Mouse (Mus musculus) lung, postnatal 0 days (tissue): ENCODE data around the gene Zfp579. TPM values are rescaled to one million over a fixed set of nuclear protein-coding genes. Genes with fewer than 3 reads are reported as not detected.

ENCODE experiments used
- ATAC-seq: fragments of 200-750 bp; cut with Nextera tagmentation; 2 replicates; pipeline ENCODE4 v1.8.0; 2017; ENCODE audit warnings: moderate library complexity
- DNase-seq: peaks from one replicate; pipeline ENCODE4 v3.0.0-alpha.2; 2016; ENCODE audit warnings: low spot score
- H3K27ac ChIP-seq: fragments of 300-500 bp; sonication (generic); 2 replicates; pipeline ENCODE4 v1.5.1; 2014; ENCODE audit warnings: antibody characterized with exemption, mild to moderate bottlenecking, low read length, mixed read lengths
- H3K27me3 ChIP-seq: fragments of 300-500 bp; sonication (generic); replicated peaks from 2 replicates; pipeline ENCODE4 v1.6.1; 2014; ENCODE audit warnings: low read length, mixed read lengths; ENCODE audit not compliant: insufficient read depth
- H3K36me3 ChIP-seq: fragments of 300-500 bp; sonication (generic); 2 replicates; pipeline ENCODE4 v1.6.1; 2014; ENCODE audit warnings: low read length, mixed read lengths; ENCODE audit not compliant: insufficient read depth
- H3K4me1 ChIP-seq: fragments of 300-500 bp; sonication (generic); 2 replicates; pipeline ENCODE4 v1.6.1; 2014; ENCODE audit warnings: antibody characterized with exemption, low read depth, low read length, mixed read lengths; ENCODE audit not compliant: insufficient read depth
- H3K4me2 ChIP-seq: fragments of 300-500 bp; sonication (generic); replicated peaks from 2 replicates; pipeline ENCODE4 v1.6.1; 2014; ENCODE audit warnings: low read depth, mild to moderate bottlenecking, low read length, moderate library complexity, mixed read lengths
- H3K4me3 ChIP-seq: fragments of 300-500 bp; sonication (generic); 2 replicates; pipeline ENCODE4 v1.5.1; 2014; ENCODE audit warnings: low read depth, low read length
- H3K9ac ChIP-seq: fragments of 300-500 bp; sonication (generic); replicated peaks from 2 replicates; pipeline ENCODE4 v1.6.1; 2014; ENCODE audit warnings: low read depth, mild to moderate bottlenecking
- H3K9me3 ChIP-seq: fragments of 300-500 bp; sonication (generic); 2 replicates; pipeline ENCODE4 v1.6.1; 2016; ENCODE audit warnings: low read length, mixed read lengths
- CTCF ChIP-seq: IDR thresholded peaks from 2 replicates; pipeline ENCODE4 v1.5.1; 2016; ENCODE audit warnings: antibody characterized with exemption, mild to moderate bottlenecking
- EP300 ChIP-seq: IDR thresholded peaks from 2 replicates; pipeline ENCODE4 v1.6.1; 2016; ENCODE audit warnings: antibody characterized with exemption, mild to moderate bottlenecking, control low read depth
- WGBS: fragments of 180-500 bp; shearing (Covaris S2); extraction: QIAGEN DNeasy Blood & Tissue Kit; methylation state at CpG from one replicate; pipeline ENCODE4 v1.1.7; 2014; 5-methylcytosine and 5-hydroxymethylcytosine counted together
- polyA plus RNA-seq: library from polyadenylated mRNA; unstranded; fragments of >200 nt; fragmentation: Nextera tagmentation; extraction: Ambion mirVana; gene quantifications from 2 replicates; pipeline ENCODE4 v1.2.1, GENCODE M21; 2015

Zfp579 gene
- polyA plus RNA-seq, 1 experiment from 2014 or later, result 30.6 TPM

- Histone ChIP-seq H3K4me2 (no peak overlapping the region), H3K9ac (no peak overlapping the region), H3K27me3 (no peaks in the 10 kb centered on the region), H3K4me3 (no peak overlapping the region), H3K4me1 (no peaks in the 10 kb centered on the region), H3K27ac (peak overlapping the region; percentile 84), H3K9me3 (no peaks in the 10 kb centered on the region), H3K36me3 (no peaks in the 10 kb centered on the region)
- 13% methylated on average over 7 of the region's 7 CpGs for WGBS
- peak; percentile 88 for DNase-seq
- TF ChIP-seq CTCF (no peak), EP300 (peak; percentile 71)
- ATAC-seq, result peak; percentile 85
These were observed 24.2 kb downstream of the Zfp579 start for GRCm38 (mm10) chr7:4971710-4972109.

GRCm38 (mm10) chr7:4971068-4971467 lies 24.9 kb downstream of the Zfp579 start, which contains the start of gene Sbk3:
TSS of gene Sbk3 (minus strand) at chr7:4971168.
- Histone ChIP-seq H3K27me3 (no peaks in the 10 kb centered on the region), H3K9me3 (no peaks in the 10 kb centered on the region), H3K4me3 (no peak within 1 kb of the TSS), H3K4me1 (no peaks in the 10 kb centered on the region), H3K4me2 (no peak within 1 kb of the TSS), H3K27ac (peak within 1 kb of the TSS; percentile 84), H3K36me3 (no peaks in the 10 kb centered on the region), H3K9ac (no peak within 1 kb of the TSS)
- WGBS, result 34% methylated on average over 6 of the region's 6 CpGs
- TF ChIP-seq EP300 (no peak), CTCF (no peak)
- no peak for ATAC-seq
- no peak for DNase-seq

GRCm38 (mm10) chr7:4964988-4965387 lies 31.0 kb downstream of the Zfp579 start:
- Histone ChIP-seq H3K4me2 (no peak overlapping the region), H3K9me3 (no peaks in the 10 kb centered on the region), H3K9ac (no peak overlapping the region), H3K27me3 (no peaks in the 10 kb centered on the region), H3K27ac (no peak overlapping the region), H3K36me3 (no peaks in the 10 kb centered on the region), H3K4me3 (no peak overlapping the region), H3K4me1 (no peaks in the 10 kb centered on the region)
- ATAC-seq (no peak), DNase-seq (no peak)
- 76% methylated on average over 5 of the region's 5 CpGs for WGBS
- TF ChIP-seq EP300, result no peak
- no peak for TF ChIP-seq CTCF

GRCm38 (mm10) chr7:4964272-4964671 lies 31.7 kb downstream of the Zfp579 start, which contains the start of gene Sbk2:
TSS of gene Sbk2 (minus strand) at chr7:4964406.
- ATAC-seq, result peak; percentile 96
- Histone ChIP-seq H3K27me3 (no peaks in the 10 kb centered on the region), H3K9me3 (no peaks in the 10 kb centered on the region), H3K36me3 (no peaks in the 10 kb centered on the region), H3K4me1 (no peaks in the 10 kb centered on the region), H3K27ac (no peak within 1 kb of the TSS), H3K4me3 (no peak within 1 kb of the TSS), H3K9ac (no peak within 1 kb of the TSS), H3K4me2 (no peak within 1 kb of the TSS)
- 3% methylated on average over 10 of the region's 10 CpGs for WGBS
- DNase-seq, result peak; percentile 85
- no peak for TF ChIP-seq EP300
- TF ChIP-seq CTCF, result peak; percentile 85

GRCm38 (mm10) chr7:4963527-4963926 lies 32.4 kb downstream of the Zfp579 start:
- ATAC-seq (no peak; the same call in 1 of the 2 replicates), DNase-seq (no peak)
- WGBS, result 60% methylated on average over 5 of the region's 5 CpGs
- no peaks in the 10 kb centered on the region for H3K27me3 ChIP-seq
- H3K9me3 ChIP-seq, result no peaks in the 10 kb centered on the region
- no peak for TF ChIP-seq EP300
- no peak; the same call in 1 of the 2 replicates for TF ChIP-seq CTCF
- no peaks in the 10 kb centered on the region for H3K4me1 ChIP-seq
- no peak overlapping the region for H3K4me2 ChIP-seq
- no peak overlapping the region for H3K27ac ChIP-seq
- no peak overlapping the region for H3K4me3 ChIP-seq
- H3K36me3 ChIP-seq, result no peaks in the 10 kb centered on the region
- no peak overlapping the region for H3K9ac ChIP-seq

- Histone ChIP-seq H3K4me3 (no peak overlapping the region), H3K36me3 (no peaks in the 10 kb centered on the region), H3K9ac (no peak overlapping the region), H3K27me3 (no peaks in the 10 kb centered on the region), H3K4me1 (no peaks in the 10 kb centered on the region), H3K27ac (no peak overlapping the region), H3K9me3 (no peaks in the 10 kb centered on the region), H3K4me2 (no peak overlapping the region)
- no peak for TF ChIP-seq EP300
- TF ChIP-seq CTCF, result no peak
- DNase-seq (no peak), ATAC-seq (no peak)
- WGBS, result 79% methylated on average over 10 of the region's 10 CpGs
These were observed 38.6 kb downstream of the Zfp579 start for GRCm38 (mm10) chr7:4957361-4957760.
